Mouse (Mus musculus): ENCODE results near the gene Ciao2a. TPM values are rescaled to one million over a fixed set of nuclear protein-coding genes. Genes with fewer than 3 reads are reported as not detected.

Gene Ciao2a
- total and polyA plus RNA-seq, 3 experiments = 30.0 to 270 (median 176) TPM

DNA sequence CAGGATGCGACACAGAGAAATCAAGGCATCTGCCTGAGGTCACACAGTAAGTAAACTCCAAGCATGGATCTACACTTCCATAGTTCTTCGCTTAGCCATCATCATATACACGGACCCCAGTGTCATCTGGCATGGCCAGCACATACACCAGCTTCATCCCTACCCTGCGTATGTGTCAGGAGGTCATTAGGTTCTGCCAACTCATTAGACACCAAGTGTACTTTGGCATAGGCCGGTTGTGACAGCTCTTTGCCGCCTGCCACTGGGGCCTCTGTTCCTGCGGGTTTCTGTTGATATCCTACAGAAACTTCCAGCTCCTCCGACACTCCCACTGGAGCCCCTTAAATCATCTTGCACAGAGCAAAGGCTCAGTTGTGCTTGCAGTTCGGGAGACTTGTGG lies 27.6 kb downstream of the Ciao2a start:
- Histone ChIP-seq H3K4me1 (ENCODE audit: insufficient read depth, low read depth, low read length) (peaks cover 44% of the 10 kb centered on the region), H3K36me3 (replicated peaks) (no peaks in the 10 kb centered on the region), H3K4me3 (ENCODE audit: low read depth, low read length) (no peak overlapping the region), H3K27me3 (ENCODE audit: insufficient read depth, low read length) (peaks cover 42% of the 10 kb centered on the region), H3K9me3 (replicated peaks) (no peaks in the 10 kb centered on the region)
- no peak for DNase-seq (ENCODE audit: low spot score)
- no peak for TF ChIP-seq GATA1 (IDR thresholded peaks at IDR 0.05; ENCODE audit: borderline replicate concordance, low read length)
- TF ChIP-seq TAL1 (conservative IDR thresholded peaks at IDR 0.05; ENCODE audit: low read depth, low read length) = no peak
- no peak for TF ChIP-seq POLR2AphosphoS5 (IDR thresholded peaks at IDR 0.05; ENCODE audit: insufficient replicate concordance, low read depth, low read length)
- no peak for TF ChIP-seq CTCF (IDR thresholded peaks at IDR 0.05; ENCODE audit: low read depth, low read length)
- TF ChIP-seq GATA2 (IDR thresholded peaks at IDR 0.05; ENCODE audit: borderline replicate concordance, low read depth, low read length) = no peak
- ATAC-seq (ENCODE audit: extremely low read depth, insufficient number of reproducible peaks, low FRiP score, poor library complexity, severe bottlenecking) = no peak

DNA sequence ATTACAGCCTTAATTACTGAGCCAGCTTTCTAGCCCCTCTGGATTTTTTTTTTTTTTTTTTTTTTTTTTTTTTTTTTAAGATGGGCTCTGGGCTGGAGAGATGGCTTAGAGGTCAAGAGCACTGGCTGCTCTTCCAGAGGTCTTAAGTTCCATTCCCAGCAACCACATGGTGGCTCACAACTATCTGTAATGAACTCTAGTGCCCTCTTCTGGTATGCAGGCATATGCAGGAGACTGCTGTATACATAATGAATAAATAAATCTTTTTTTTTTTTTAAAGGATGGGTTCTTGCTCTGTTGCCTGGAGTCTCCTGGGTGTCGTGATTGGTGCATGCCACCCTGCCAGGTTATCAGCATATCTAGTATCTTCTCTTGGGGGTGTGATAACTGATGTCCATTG lies 29.1 kb downstream of the Ciao2a start:
- Histone ChIP-seq H3K27me3 (ENCODE audit: insufficient read depth, low read length) (peaks cover 34% of the 10 kb centered on the region), H3K36me3 (replicated peaks) (peaks cover 10% of the 10 kb centered on the region), H3K4me3 (ENCODE audit: low read depth, low read length) (no peak overlapping the region), H3K9me3 (replicated peaks) (no peaks in the 10 kb centered on the region), H3K4me1 (ENCODE audit: insufficient read depth, low read depth, low read length) (peaks cover 56% of the 10 kb centered on the region)
- ATAC-seq (ENCODE audit: extremely low read depth, insufficient number of reproducible peaks, low FRiP score, poor library complexity, severe bottlenecking) = no peak
- TF ChIP-seq GATA1 (IDR thresholded peaks at IDR 0.05; ENCODE audit: borderline replicate concordance, low read length) = no peak
- no peak for TF ChIP-seq POLR2AphosphoS5 (IDR thresholded peaks at IDR 0.05; ENCODE audit: insufficient replicate concordance, low read depth, low read length)
- no peak for TF ChIP-seq GATA2 (IDR thresholded peaks at IDR 0.05; ENCODE audit: borderline replicate concordance, low read depth, low read length)
- TF ChIP-seq TAL1 (conservative IDR thresholded peaks at IDR 0.05; ENCODE audit: low read depth, low read length) = no peak
- no peak for TF ChIP-seq CTCF (IDR thresholded peaks at IDR 0.05; ENCODE audit: low read depth, low read length)
- DNase-seq (ENCODE audit: low spot score) = no peak

DNA sequence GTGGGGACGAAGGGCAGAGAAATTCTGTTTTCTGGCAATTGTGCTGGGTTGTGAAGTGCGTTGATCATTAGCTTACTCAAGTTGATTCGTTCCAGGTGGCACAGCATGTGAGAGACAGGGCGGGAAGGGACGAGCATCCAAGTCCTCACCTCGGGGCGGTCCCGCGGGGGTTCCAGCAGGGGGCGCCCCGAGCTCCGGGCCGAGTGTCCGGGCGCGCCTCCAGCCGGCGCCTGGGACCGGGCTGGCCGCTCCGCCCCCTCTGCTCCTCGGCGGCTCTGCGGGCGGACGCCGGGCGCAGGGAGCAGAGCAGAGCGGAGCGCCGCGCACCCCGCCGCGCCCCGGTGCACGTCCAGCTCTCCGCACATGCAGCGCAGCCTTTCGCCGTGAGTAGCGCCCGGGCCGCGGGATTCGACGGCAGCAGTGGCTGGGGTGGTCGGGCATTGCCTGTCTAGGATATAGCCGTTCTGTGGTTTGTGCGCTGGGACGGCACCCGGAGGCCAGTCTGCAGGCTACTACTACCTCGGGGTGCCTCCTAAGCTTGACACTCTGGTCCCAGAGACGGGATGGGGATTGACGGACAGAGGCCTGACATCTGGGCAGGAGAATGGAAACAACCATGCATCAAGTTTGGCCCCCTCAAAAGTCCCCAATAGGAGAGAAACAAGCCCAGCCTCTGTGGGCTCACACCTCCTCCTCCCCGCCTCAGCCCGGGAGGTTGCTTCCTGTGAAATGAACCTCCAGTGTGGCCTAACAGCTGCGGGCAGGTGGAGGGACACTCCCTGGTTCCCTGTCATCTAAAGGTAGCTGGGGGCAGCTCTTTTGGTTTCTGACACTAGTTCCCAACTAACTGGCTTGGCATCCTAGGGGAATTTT lies 31.8 kb downstream of the Ciao2a start, which contains the start of gene Dapk2:
Gene Dapk2, plus strand, starts transcription at position 266 of the 873 bp plus-strand sequence.
- Histone ChIP-seq H3K27me3 (ENCODE audit: insufficient read depth, low read length) (peaks cover 12% of the 10 kb centered on the region), H3K4me3 (ENCODE audit: low read depth, low read length) (peak within 1 kb of the TSS; percentile 79), H3K4me1 (ENCODE audit: insufficient read depth, low read depth, low read length) (peaks cover 53% of the 10 kb centered on the region), H3K9me3 (replicated peaks) (no peaks in the 10 kb centered on the region), H3K36me3 (replicated peaks) (peaks cover 27% of the 10 kb centered on the region)
- DNase-seq (ENCODE audit: low spot score) (peak; percentile 82), ATAC-seq (ENCODE audit: extremely low read depth, insufficient number of reproducible peaks, low FRiP score, poor library complexity, severe bottlenecking) (peak; percentile 22; the same call in 1 of the 2 replicates)
- no peak for TF ChIP-seq GATA1 (IDR thresholded peaks at IDR 0.05; ENCODE audit: borderline replicate concordance, low read length)
- no peak for TF ChIP-seq TAL1 (conservative IDR thresholded peaks at IDR 0.05; ENCODE audit: low read depth, low read length)
- TF ChIP-seq GATA2 (IDR thresholded peaks at IDR 0.05; ENCODE audit: borderline replicate concordance, low read depth, low read length) = no peak
- peak; percentile 62; the same call in 1 of the 2 replicates for TF ChIP-seq CTCF (IDR thresholded peaks at IDR 0.05; ENCODE audit: low read depth, low read length)

DNA sequence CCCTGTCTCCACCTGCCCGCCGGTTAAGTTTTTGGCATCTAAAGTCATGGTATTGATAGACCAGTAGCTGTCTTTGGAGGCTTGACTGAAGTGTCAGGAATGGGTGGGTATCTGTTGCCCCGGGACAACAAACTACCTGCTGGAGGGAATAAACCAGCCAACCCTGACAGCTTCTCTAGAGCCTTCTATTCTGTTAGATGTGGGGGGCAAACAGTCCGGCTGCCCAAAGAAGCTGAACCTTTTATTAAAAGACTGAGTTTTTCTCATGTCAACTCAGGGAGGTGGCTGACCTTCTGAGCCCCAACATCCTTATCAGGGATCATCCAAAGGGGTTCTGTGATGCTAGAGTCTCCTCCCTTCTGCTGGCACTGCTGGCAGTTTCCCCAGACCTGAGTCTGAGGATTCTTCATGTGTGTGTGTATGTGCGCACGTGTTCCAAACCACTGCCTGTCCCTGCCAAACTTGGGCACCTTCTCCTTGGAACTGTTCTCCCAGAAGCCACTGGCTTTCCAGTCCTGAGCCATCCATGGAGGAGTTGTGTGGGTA lies 32.5 kb downstream of the Ciao2a start:
- no peak for TF ChIP-seq GATA1 (IDR thresholded peaks at IDR 0.05; ENCODE audit: borderline replicate concordance, low read length)
- TF ChIP-seq POLR2AphosphoS5 (IDR thresholded peaks at IDR 0.05; ENCODE audit: insufficient replicate concordance, low read depth, low read length) = no peak
- TF ChIP-seq GATA2 (IDR thresholded peaks at IDR 0.05; ENCODE audit: borderline replicate concordance, low read depth, low read length) = no peak
- TF ChIP-seq TAL1 (conservative IDR thresholded peaks at IDR 0.05; ENCODE audit: low read depth, low read length) = no peak
- TF ChIP-seq CTCF (IDR thresholded peaks at IDR 0.05; ENCODE audit: low read depth, low read length) = no peak
- Histone ChIP-seq H3K4me3 (ENCODE audit: low read depth, low read length) (peak overlapping the region; percentile 79; the same call in 1 of the 2 replicates), H3K9me3 (replicated peaks) (no peaks in the 10 kb centered on the region), H3K36me3 (replicated peaks) (peaks cover 30% of the 10 kb centered on the region), H3K4me1 (ENCODE audit: insufficient read depth, low read depth, low read length) (peaks cover 52% of the 10 kb centered on the region), H3K27me3 (ENCODE audit: insufficient read depth, low read length) (peaks cover 5% of the 10 kb centered on the region)
- no peak for ATAC-seq (ENCODE audit: extremely low read depth, insufficient number of reproducible peaks, low FRiP score, poor library complexity, severe bottlenecking)
- DNase-seq (ENCODE audit: low spot score) = no peak

DNA sequence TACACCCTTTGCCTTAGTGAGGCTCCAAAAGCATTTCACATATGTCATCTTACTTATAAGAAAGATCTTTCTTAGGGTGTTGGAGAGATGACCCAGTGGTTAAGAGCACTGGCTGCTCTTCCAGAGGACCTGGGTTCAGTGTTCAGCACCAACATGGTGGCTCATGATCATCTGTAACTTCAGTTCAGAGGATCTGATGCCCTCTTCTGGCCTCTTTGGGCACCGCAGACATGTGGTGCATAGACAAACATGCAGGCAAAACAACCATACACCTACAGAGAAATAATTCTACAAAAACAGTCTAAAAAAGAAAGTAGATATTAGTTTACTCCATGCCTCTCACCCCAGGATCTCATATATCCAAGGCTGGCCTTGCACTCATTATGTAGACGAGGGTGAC lies 33.7 kb downstream of the Ciao2a start:
- H3K4me1 ChIP-seq (ENCODE audit: insufficient read depth, low read depth, low read length) = peaks cover 52% of the 10 kb centered on the region
- DNase-seq (ENCODE audit: low spot score) = no peak

DNA sequence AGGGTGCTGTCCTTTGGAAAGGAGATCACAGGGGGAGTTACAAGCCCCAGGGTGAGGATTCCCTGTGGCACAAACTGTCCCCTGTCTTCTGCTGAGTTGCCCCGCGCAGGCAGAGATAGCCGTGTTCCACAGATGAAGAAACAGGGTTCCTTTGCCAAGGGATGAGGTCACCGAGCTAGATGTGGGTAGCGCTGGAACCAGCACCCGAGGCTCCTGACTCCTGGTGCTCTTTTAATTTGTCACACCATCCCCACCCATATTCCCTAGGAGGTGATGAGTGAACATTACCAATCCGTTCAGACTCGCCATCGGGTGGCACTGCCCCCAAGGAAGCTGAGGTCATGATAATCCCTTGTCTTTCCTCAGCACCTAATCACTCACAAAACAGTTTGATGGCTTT lies 36.6 kb downstream of the Ciao2a start:
- DNase-seq (ENCODE audit: low spot score) (no peak), ATAC-seq (ENCODE audit: extremely low read depth, insufficient number of reproducible peaks, low FRiP score, poor library complexity, severe bottlenecking) (no peak)
- TF ChIP-seq CTCF (IDR thresholded peaks at IDR 0.05; ENCODE audit: low read depth, low read length) (no peak), POLR2AphosphoS5 (IDR thresholded peaks at IDR 0.05; ENCODE audit: insufficient replicate concordance, low read depth, low read length) (no peak), TAL1 (conservative IDR thresholded peaks at IDR 0.05; ENCODE audit: low read depth, low read length) (no peak), GATA1 (IDR thresholded peaks at IDR 0.05; ENCODE audit: borderline replicate concordance, low read length) (no peak), GATA2 (IDR thresholded peaks at IDR 0.05; ENCODE audit: borderline replicate concordance, low read depth, low read length) (no peak)
- Histone ChIP-seq H3K9me3 (replicated peaks) (no peaks in the 10 kb centered on the region), H3K4me3 (ENCODE audit: low read depth, low read length) (no peak overlapping the region), H3K4me1 (ENCODE audit: insufficient read depth, low read depth, low read length) (peaks cover 52% of the 10 kb centered on the region), H3K27me3 (ENCODE audit: insufficient read depth, low read length) (no peaks in the 10 kb centered on the region), H3K36me3 (replicated peaks) (peaks cover 62% of the 10 kb centered on the region)

More for the DNA sequence above, 33.7 kb downstream of the Ciao2a start:
- TF ChIP-seq CTCF (IDR thresholded peaks at IDR 0.05; ENCODE audit: low read depth, low read length) (no peak), TAL1 (conservative IDR thresholded peaks at IDR 0.05; ENCODE audit: low read depth, low read length) (no peak), GATA2 (IDR thresholded peaks at IDR 0.05; ENCODE audit: borderline replicate concordance, low read depth, low read length) (no peak), GATA1 (IDR thresholded peaks at IDR 0.05; ENCODE audit: borderline replicate concordance, low read length) (no peak), POLR2AphosphoS5 (IDR thresholded peaks at IDR 0.05; ENCODE audit: insufficient replicate concordance, low read depth, low read length) (no peak)
- Histone ChIP-seq H3K36me3 (replicated peaks) (peaks cover 34% of the 10 kb centered on the region), H3K4me3 (ENCODE audit: low read depth, low read length) (no peak overlapping the region), H3K27me3 (ENCODE audit: insufficient read depth, low read length) (no peaks in the 10 kb centered on the region), H3K9me3 (replicated peaks) (no peaks in the 10 kb centered on the region)
- no peak for ATAC-seq (ENCODE audit: extremely low read depth, insufficient number of reproducible peaks, low FRiP score, poor library complexity, severe bottlenecking)

Data from G1E (cell line).